Mouse (Mus musculus): Measurements from ENCODE around the gene Vmn1r31. TPM values are rescaled to one million over a fixed set of nuclear protein-coding genes. Genes with fewer than 3 reads are reported as not detected.

The Vmn1r31 gene
- not detected in 2 replicates for polyA plus RNA-seq (2015; fragmentation: Nextera tagmentation; extraction: Ambion mirVana)

DNA sequence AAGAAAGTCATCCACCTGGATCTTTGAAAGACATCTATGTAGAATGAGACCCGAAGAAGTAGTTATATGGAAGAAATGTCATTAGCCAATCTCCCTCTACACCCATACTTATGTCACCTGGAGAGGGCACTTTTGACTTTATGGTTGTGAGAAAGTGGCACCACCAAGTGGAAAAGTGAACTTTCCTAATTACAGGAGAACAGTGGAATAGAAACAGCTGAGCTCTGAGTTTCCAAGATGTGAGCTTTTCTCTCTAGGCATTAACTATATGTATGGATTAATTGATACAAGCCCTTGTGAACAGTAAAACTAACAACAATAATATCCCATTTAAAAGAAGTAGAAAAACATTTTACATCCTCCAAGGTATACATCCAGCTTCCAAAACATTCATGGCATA, at the start of gene Vmn1r31:
Gene Vmn1r31, minus strand, starts transcription at position 101 of the 400 bp plus-strand sequence.
- Histone ChIP-seq H3K9ac (no peak within 1 kb of the TSS), H3K4me3 (no peak within 1 kb of the TSS), H3K36me3 (no peaks in the 10 kb centered on the region), H3K4me2 (no peak within 1 kb of the TSS), H3K4me1 (replicated peaks) (no peaks in the 10 kb centered on the region), H3K9me3 (no peaks in the 10 kb centered on the region), H3K27me3 (no peaks in the 10 kb centered on the region), H3K27ac (replicated peaks) (no peak within 1 kb of the TSS)
- 91% methylated on average over 1 of the region's 1 CpGs for WGBS
- no peak for ATAC-seq (ENCODE audit: low read depth)

DNA sequence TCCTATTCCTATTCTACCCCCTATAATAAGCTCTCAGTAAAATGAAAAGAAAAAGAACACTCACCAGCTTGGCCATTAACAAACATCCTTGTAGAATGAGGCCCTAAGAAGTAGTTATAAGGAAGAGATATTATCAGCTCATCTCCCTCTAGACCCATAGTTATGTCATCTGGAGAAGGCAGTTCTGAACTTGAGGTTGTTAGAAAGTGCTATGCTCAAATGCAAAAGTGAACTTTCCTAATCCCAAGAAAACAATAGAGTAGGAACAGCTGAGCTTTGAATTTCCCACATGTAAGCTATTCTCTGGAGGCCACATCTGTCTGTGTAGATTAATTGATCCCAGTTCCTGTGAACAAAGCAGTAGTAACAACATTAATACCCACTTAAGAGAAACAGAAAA, 31.8 kb downstream of the Vmn1r31 start, which contains the start of gene Vmn1r30:
Gene Vmn1r30, minus strand, starts transcription at position 101 of the 400 bp plus-strand sequence.
- H3K4me2 ChIP-seq: no peak within 1 kb of the TSS
- H3K4me3 ChIP-seq: no peak within 1 kb of the TSS
- H3K9ac ChIP-seq: no peak within 1 kb of the TSS
- H3K27me3 ChIP-seq: no peaks in the 10 kb centered on the region
- no peaks in the 10 kb centered on the region for H3K4me1 ChIP-seq (replicated peaks)
- no peaks in the 10 kb centered on the region for H3K36me3 ChIP-seq
- no peaks in the 10 kb centered on the region for H3K9me3 ChIP-seq
- ATAC-seq (ENCODE audit: low read depth): no peak
- H3K27ac ChIP-seq (replicated peaks): no peak within 1 kb of the TSS

Other genes with a start within 250 kb of the Vmn1r31 start
- gene Vmn1r28, start 213.3 kb downstream of the Vmn1r31 start, polyA plus RNA-seq (2015; fragmentation: Nextera tagmentation; extraction: Ambion mirVana): not detected in 2 replicates
- not detected in 2 replicates for gene Vmn1r29, start 173.8 kb downstream of the Vmn1r31 start, polyA plus RNA-seq (2015; fragmentation: Nextera tagmentation; extraction: Ambion mirVana)
- gene Vmn1r30, start 31.9 kb downstream of the Vmn1r31 start, polyA plus RNA-seq (2015; fragmentation: Nextera tagmentation; extraction: Ambion mirVana): not detected in 2 replicates
- gene Abcg2, start 109.2 kb upstream of the Vmn1r31 start, polyA plus RNA-seq (2015; fragmentation: Nextera tagmentation; extraction: Ambion mirVana): 41.7 and 44.4 TPM in 2 replicates